Mouse (Mus musculus): ENCODE results near the gene Csnk1g2. TPM values are rescaled to one million over a fixed set of nuclear protein-coding genes. Genes with fewer than 3 reads are reported as not detected.

Csnk1g2 gene
- polyA plus RNA-seq, 1 experiment from 2014 or later: 250 TPM

- Histone ChIP-seq H3K36me3 (peaks cover 36% of the 10 kb centered on the region), H3K4me1 (peaks cover 19% of the 10 kb centered on the region), H3K27me3 (no peaks in the 10 kb centered on the region), H3K9me3 (no peaks in the 10 kb centered on the region), H3K27ac (no peak overlapping the region), H3K4me2 (replicated peaks) (no peak overlapping the region), H3K9ac (no peak overlapping the region), H3K4me3 (no peak overlapping the region)
- 72% methylated on average over 12 of the region's 12 CpGs for WGBS
- no peak for ATAC-seq (ENCODE audit: insufficient number of reproducible peaks, insufficient read depth, low FRiP score, low TSS enrichment)
These were observed 37.7 kb upstream of the Csnk1g2 start for GRCm38 (mm10) chr10:80584642-80585552.

DNA sequence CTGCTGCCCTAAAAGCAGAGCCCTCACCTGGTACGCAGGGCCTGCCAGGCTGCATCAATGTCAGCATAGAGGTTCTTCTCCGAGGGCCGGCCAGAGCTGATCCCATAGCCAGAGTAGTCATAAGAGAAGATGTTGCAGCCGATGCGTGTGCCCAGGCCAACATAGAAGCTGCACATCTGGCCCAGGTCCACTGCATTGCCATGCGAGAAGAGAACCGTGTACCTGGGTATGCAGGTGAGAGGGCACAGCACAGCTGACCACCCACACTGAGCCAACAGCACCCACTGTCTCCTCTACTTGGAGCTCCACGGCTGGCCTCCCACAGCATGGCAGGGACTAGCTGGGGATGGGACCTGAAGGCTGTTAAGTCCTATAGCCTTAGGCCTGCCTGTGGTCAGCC lies 37.1 kb upstream of the Csnk1g2 start:
- WGBS: 94% methylated on average over 8 of the region's 8 CpGs
- Histone ChIP-seq H3K27me3 (no peaks in the 10 kb centered on the region), H3K4me1 (peaks cover 19% of the 10 kb centered on the region), H3K9me3 (no peaks in the 10 kb centered on the region), H3K4me2 (replicated peaks) (no peak overlapping the region), H3K4me3 (no peak overlapping the region), H3K9ac (no peak overlapping the region), H3K36me3 (peaks cover 36% of the 10 kb centered on the region), H3K27ac (no peak overlapping the region)
- ATAC-seq (ENCODE audit: insufficient number of reproducible peaks, insufficient read depth, low FRiP score, low TSS enrichment): no peak

DNA sequence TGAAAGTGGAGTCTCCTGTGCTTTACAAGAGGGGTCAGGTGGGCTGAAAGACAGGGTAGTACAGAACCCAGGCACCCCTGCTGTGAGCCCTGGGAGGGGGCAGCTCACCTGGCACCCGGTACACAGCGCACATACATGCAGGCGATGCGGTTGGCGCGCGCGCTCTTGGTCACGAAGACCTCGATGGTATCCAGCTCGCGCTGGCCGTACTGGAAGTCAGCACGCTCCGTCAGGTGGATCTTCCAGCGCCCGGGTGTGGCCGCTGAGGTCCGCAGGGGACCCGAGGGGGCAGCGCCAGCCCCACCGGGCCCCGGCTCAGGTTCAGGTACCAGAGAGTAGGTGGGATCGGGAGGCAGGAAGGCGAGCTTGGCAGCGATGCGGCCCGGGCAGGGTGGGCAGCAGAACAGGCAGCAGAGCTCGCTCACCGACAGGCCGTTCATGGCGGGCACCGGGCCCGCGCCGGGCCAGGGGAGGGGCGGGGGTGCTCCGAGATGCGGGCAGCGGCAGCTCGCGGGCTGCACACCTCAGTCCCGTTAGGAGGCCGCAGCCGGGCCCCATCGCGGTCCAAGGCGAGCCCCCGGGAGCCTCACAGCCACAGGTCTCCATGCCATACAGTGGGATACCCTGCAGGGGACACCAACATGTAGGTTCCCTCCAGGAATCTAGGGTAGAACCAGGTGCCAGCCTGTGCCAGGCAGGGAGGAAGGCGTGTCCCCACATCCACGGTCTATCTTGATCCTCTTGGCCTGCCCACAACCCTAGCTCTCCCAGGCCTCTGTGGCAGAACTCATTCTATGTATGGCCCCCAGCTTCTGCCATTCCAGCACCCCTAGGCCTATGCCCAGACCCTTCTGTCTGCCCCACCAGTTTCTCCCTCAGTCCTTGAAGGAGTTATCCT lies 36.0 kb upstream of the Csnk1g2 start:
- no peaks in the 10 kb centered on the region for H3K27me3 ChIP-seq
- no peaks in the 10 kb centered on the region for H3K9me3 ChIP-seq
- H3K4me1 ChIP-seq: peaks cover 19% of the 10 kb centered on the region
- H3K27ac ChIP-seq: no peak overlapping the region
- H3K9ac ChIP-seq: no peak overlapping the region; the same call in 1 of the 2 replicates
- WGBS: 96% methylated on average over 42 of the region's 51 CpGs
- no peak overlapping the region for H3K4me3 ChIP-seq
- peaks cover 32% of the 10 kb centered on the region for H3K36me3 ChIP-seq
- no peak for ATAC-seq (ENCODE audit: insufficient number of reproducible peaks, insufficient read depth, low FRiP score, low TSS enrichment)
- H3K4me2 ChIP-seq (replicated peaks): no peak overlapping the region; the same call in 1 of the 2 replicates

GRCm38 (mm10) chr10:80587305-80587657 lies 35.4 kb upstream of the Csnk1g2 start:
- Histone ChIP-seq H3K4me1 (peaks cover 19% of the 10 kb centered on the region), H3K4me3 (no peak overlapping the region), H3K36me3 (peaks cover 32% of the 10 kb centered on the region), H3K9me3 (no peaks in the 10 kb centered on the region), H3K27ac (no peak overlapping the region), H3K4me2 (replicated peaks) (no peak overlapping the region; the same call in 1 of the 2 replicates), H3K9ac (no peak overlapping the region; the same call in 1 of the 2 replicates), H3K27me3 (no peaks in the 10 kb centered on the region)
- 49% methylated on average over 4 of the region's 4 CpGs for WGBS
- no peak for ATAC-seq (ENCODE audit: insufficient number of reproducible peaks, insufficient read depth, low FRiP score, low TSS enrichment)

GRCm38 (mm10) chr10:80589127-80589878 lies 33.3 kb upstream of the Csnk1g2 start:
- no peak for ATAC-seq (ENCODE audit: insufficient number of reproducible peaks, insufficient read depth, low FRiP score, low TSS enrichment)
- 0 out of 2 replicates have a peak overlapping the region, but pooled peaks have one; percentile 50 for H3K27ac ChIP-seq

GRCm38 (mm10) chr10:80589879-80590854 lies 32.5 kb upstream of the Csnk1g2 start, which contains the start of gene Abhd17a:
TSS of gene Abhd17a (minus strand) at chr10:80590341.
- peaks cover 19% of the 10 kb centered on the region for H3K4me1 ChIP-seq
- peak within 1 kb of the TSS; percentile 50 for H3K27ac ChIP-seq
- H3K9me3 ChIP-seq: no peaks in the 10 kb centered on the region
- 1% methylated on average over 72 of the region's 73 CpGs for WGBS
- peak within 1 kb of the TSS; percentile 87 for H3K4me2 ChIP-seq (replicated peaks)
- H3K4me3 ChIP-seq: peak within 1 kb of the TSS; percentile 93
- H3K9ac ChIP-seq: peak within 1 kb of the TSS; percentile 84
- H3K27me3 ChIP-seq: no peaks in the 10 kb centered on the region
- H3K36me3 ChIP-seq: peaks cover 10% of the 10 kb centered on the region; the same call in 1 of the 2 replicates
- peak; percentile 78 for ATAC-seq (ENCODE audit: insufficient number of reproducible peaks, insufficient read depth, low FRiP score, low TSS enrichment)

More at GRCm38 (mm10) chr10:80589127-80589878, 33.3 kb upstream of the Csnk1g2 start:
- Histone ChIP-seq H3K4me1 (peaks cover 19% of the 10 kb centered on the region), H3K4me3 (peak overlapping the region; percentile 93), H3K9ac (peak overlapping the region; percentile 84), H3K4me2 (replicated peaks) (peak overlapping the region; percentile 87), H3K36me3 (peaks cover 16% of the 10 kb centered on the region; the same call in 1 of the 2 replicates), H3K9me3 (no peaks in the 10 kb centered on the region), H3K27me3 (no peaks in the 10 kb centered on the region)
- 19% methylated on average over 12 of the region's 12 CpGs for WGBS

DNA sequence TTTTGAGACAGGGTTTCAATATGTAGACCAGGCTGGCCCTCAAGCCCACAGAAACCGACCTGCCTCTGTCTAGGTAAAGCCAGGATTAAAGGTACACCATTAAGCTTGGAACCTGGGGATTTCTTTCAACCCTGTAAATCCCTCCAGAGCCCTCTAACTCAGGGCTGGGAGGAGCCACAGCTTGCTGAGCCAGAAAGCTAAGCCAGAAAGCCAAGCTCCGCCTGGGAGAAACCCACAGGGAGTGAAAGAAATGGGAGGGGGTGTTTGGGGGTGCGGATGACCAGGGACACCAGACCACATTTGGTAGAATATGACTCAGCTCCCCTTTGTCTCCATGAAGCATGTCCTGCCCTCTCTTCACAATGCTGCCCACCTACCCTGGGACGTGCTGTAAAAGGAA lies 26.3 kb upstream of the Csnk1g2 start:
- H3K27me3 ChIP-seq: no peaks in the 10 kb centered on the region
- no peak overlapping the region for H3K27ac ChIP-seq
- no peak for ATAC-seq (ENCODE audit: insufficient number of reproducible peaks, insufficient read depth, low FRiP score, low TSS enrichment)
- no peaks in the 10 kb centered on the region for H3K36me3 ChIP-seq
- no peaks in the 10 kb centered on the region for H3K4me1 ChIP-seq
- no peaks in the 10 kb centered on the region for H3K9me3 ChIP-seq
- H3K4me3 ChIP-seq: no peak overlapping the region
- no peak overlapping the region for H3K4me2 ChIP-seq (replicated peaks)
- H3K9ac ChIP-seq: no peak overlapping the region
- 47% methylated on average over 4 of the region's 4 CpGs for WGBS

- Histone ChIP-seq H3K27me3 (no peaks in the 10 kb centered on the region), H3K9me3 (no peaks in the 10 kb centered on the region), H3K4me3 (peak within 1 kb of the TSS; percentile 75), H3K4me2 (replicated peaks) (peak within 1 kb of the TSS; percentile 86), H3K9ac (peak within 1 kb of the TSS; percentile 61), H3K4me1 (peaks cover 10% of the 10 kb centered on the region), H3K27ac (peak within 1 kb of the TSS; percentile 87), H3K36me3 (peaks cover 19% of the 10 kb centered on the region)
- under 1% methylated on average over 54 of the region's 54 CpGs for WGBS
- ATAC-seq (ENCODE audit: insufficient number of reproducible peaks, insufficient read depth, low FRiP score, low TSS enrichment): peak; percentile 92
These were observed 19.8 kb upstream of the Csnk1g2 start, which contains the start of the genes Scamp4 and Adat3 for GRCm38 (mm10) chr10:80602698-80603325. TSS of gene Scamp4 (plus strand) at chr10:80602872. TSS of gene Adat3 (plus strand) at chr10:80602880.

- H3K4me2 ChIP-seq (replicated peaks): peak overlapping the region; percentile 86
- H3K27ac ChIP-seq: peak overlapping the region; percentile 87
- WGBS: 34% methylated on average over 7 of the region's 7 CpGs
- H3K9me3 ChIP-seq: no peaks in the 10 kb centered on the region
- H3K4me3 ChIP-seq: peak overlapping the region; percentile 75
- no peak for ATAC-seq (ENCODE audit: insufficient number of reproducible peaks, insufficient read depth, low FRiP score, low TSS enrichment)
- H3K27me3 ChIP-seq: no peaks in the 10 kb centered on the region
- H3K9ac ChIP-seq: peak overlapping the region; percentile 61
- H3K36me3 ChIP-seq: peaks cover 25% of the 10 kb centered on the region
- peaks cover 10% of the 10 kb centered on the region for H3K4me1 ChIP-seq
These were observed 19.3 kb upstream of the Csnk1g2 start for GRCm38 (mm10) chr10:80603364-80603763.

All from embryonic facial prominence, embryonic 12.5 days (tissue).